Mouse (Mus musculus): ENCODE data around the gene Pofut2. TPM values are rescaled to one million over a fixed set of nuclear protein-coding genes. Genes with fewer than 3 reads are reported as not detected.

Pofut2 gene
- total RNA-seq (2021), result 10 to 100 TPM; 69.1 to 71.0 TPM

DNA sequence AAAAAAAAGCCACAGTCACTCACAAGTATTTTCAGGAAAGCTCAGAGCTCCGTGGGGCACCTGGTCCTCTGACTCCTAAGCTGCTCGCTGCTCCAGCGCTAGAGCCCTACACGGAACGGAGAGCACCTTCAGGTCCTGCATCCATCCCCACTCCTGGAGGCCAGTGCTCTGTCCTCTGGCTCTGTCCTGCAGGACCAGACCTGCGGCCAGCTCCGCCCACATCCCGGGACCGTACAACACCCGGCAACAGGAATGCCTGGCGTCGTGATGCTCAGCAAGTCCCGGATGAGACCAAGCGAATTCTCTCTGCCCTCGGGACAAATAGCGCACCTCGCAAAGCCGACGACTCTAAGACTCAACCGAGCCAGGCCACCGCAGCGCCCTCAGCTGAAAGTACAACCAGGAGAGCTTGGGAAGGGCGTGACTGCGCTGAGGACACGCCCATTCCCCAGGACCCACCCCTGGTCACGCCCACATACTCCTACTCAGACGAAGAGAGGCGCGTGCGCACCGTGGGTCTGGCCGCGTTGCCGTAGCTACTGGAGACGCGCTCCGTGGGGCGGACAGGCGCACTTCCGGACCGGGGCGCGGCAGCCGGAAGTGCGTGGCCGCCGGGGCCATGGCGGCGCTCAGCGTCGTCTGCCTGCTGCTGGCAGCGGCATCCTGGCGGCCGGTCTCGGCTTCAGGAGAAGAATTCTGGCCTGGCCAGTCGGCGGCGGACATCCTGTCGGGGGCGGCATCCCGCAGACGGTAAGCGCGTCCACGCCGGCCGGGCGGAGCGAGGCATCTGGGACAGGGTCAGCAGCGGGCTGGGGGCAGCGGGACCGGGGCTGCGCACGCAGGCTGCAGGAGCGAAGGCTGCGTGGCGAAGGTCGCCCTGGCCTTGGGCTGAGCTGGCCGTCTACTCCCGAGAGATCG, at the start of gene Pofut2:
Gene Pofut2, plus strand, starts transcription at position 515 of the 918 bp plus-strand sequence.
- DNase-seq, result peak; percentile 96

- DNase-seq, result no peak
Measured at GRCm38 (mm10) chr10:77209261-77209660, 49.8 kb upstream of the Pofut2 start.

GRCm38 (mm10) chr10:77210666-77211065, 48.4 kb upstream of the Pofut2 start:
- DNase-seq, result no peak

DNA sequence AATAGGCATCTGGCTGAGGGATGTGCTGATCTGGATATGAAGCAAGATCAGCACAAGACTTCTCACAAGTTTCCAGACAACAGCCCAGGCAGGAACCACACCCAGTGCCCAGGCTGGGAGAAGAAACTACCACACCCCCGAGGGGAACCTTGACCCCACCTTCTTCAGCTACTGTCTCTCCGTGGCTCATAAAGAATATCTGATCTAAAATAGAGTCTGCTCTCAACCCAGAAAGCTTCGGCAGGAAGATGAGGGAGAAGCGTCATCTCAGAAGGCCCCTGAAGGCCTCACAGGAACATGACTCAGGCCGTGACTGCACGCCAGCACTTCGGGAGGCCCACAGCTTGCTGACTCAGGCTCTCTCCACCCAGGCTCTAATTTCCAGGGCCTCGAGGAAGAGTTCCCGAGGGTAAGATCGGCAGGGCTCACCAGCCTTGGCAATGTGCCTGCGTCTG, 47.9 kb upstream of the Pofut2 start:
- peak; percentile 71 for DNase-seq

- no peak for DNase-seq
Measured at GRCm38 (mm10) chr10:77212354-77213120, 46.5 kb upstream of the Pofut2 start.

GRCm38 (mm10) chr10:77213483-77213882, 45.5 kb upstream of the Pofut2 start:
- no peak for DNase-seq

DNA sequence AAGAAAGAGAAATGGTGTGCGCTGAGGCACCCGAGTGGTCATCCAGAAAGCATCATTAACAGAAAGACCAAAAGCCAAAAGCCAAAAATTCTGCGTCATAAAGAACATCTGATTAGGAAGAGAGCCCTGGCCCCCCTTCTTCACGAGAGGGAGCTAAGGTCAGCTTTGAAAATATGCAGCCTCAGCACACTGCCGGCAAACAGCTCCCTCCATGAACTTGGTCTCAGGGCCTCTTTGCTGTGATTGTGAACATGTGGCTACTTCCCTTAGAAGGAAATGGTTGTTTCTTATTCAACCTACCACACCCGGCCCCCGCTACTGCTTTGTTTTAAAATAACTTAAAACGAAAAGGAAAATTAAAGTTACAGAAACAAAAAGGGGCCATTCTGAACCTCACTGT, 44.4 kb upstream of the Pofut2 start:
- DNase-seq, result no peak

GRCm38 (mm10) chr10:77215641-77216040, 43.4 kb upstream of the Pofut2 start:
- DNase-seq, result no peak

- DNase-seq, result no peak
Measured at GRCm38 (mm10) chr10:77216313-77216712, 42.7 kb upstream of the Pofut2 start.

DNA sequence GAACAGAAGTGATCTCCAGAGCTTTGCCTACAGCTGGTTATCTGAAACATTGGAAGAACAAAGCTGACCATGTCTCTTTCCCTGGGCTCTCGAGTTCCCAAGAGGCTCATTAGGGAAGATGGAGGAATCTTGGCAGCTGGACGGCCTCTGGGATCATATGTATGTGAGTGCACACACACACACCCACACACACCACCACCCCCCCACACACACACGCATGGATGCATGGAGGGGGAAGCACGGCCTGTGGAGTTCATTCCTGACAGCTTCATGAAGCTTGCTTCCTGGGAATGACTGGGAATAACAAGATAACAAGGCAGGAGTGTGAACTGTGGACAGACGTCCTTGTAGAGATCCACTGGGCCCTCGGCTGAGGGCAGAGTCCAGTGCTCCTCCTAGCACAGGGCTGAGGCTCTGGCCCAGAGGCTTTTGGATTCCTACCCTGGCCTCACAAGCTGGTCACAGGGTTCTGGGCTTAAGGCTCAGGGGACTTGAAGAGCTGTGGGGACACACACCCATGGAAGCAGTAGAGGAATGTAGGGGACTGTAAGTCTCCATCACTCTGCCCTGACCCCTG, 41.8 kb upstream of the Pofut2 start:
- DNase-seq, result no peak

GRCm38 (mm10) chr10:77218059-77218458, 41.0 kb upstream of the Pofut2 start:
- DNase-seq, result no peak

- DNase-seq, result no peak
Measured at GRCm38 (mm10) chr10:77219411-77220025, 39.5 kb upstream of the Pofut2 start.

DNA sequence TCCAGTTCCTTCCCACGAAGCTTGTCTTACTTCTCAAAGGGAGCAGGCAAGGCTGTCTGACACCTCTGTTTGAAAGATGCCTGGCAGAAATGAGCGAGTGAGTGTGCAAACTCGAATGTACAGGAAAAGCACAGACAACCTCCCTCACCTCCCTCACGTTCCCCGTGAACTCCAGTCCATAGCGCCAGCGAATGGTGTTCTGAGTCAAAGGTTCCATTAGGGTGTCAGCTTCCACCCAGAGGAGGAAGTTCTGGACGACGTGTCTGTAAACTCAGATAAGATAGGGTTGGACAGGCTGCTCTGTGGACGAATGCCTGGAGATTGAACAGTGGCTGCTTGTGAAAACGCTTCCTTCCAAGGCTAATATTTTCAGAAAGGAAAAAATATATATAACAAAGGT, 37.9 kb upstream of the Pofut2 start:
- DNase-seq, result peak; percentile 36

DNA sequence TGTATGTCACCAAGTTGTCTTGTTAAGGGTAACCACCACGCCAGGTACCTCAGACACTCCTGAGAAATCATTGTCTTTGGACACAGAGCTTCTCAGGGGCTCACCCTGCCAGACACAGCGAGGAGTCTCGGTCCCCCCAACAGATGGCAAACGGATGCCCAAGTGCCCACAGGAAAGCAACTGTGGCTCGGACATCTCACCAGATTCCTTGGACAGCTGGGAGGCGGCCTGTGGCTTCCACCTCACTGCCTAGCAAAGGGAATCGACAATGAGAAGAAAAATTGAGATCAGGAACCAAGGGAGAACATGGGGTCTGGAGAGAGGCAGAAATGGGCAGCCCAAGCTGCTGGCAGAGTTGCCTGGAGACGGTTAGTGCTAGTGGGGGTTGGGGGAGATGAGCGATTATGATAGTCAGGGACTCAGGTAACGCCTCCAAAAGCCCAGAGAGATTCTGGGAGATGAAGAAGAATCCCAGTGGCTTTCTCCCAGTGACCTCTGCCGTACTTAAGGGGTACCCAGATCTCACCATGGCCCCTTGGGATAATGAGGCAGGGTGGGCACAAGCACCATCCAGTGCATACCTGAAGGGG, 36.0 kb upstream of the Pofut2 start:
- DNase-seq, result no peak

DNA sequence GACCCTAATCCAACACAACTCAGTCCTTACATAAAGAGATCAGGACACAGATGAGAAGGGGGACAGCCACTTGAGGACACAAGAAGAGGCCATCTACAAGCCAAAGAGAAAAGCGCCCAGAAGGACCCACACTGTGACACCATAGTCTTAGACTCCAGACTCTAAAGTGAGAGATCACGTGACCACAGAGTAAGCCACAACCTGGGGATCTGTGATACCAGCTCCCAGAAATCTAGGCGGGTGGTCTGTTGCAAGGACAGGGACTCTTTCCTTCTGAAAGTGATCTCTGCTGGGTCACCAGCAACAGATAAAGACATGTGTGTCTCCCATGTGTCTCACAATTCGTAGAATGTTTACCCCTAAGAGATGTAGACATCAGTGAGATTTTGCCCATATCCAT, 34.6 kb upstream of the Pofut2 start:
- no peak for DNase-seq

DNA sequence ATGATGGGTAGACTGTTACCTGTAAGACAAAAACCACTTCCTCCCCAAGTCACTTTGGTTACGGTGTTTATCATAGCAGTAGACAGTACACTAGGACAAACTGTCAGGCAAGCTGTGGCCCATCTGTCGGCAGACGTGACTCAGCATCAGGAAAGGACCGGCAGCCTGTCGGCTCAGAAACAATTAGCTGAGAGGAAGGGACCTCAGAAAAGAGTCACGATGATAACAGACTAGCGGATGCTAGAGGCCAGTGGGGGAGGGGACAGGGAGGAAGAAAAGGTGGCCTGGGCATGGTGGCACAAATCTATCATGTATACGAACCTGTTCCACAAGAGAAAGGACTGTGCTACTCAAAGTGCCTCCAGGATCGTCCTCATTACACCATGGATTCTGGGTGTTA, 33.6 kb upstream of the Pofut2 start:
- DNase-seq, result peak; percentile 49

- no peak for DNase-seq
Measured at GRCm38 (mm10) chr10:77225995-77226688, 32.9 kb upstream of the Pofut2 start.

- DNase-seq, result no peak
Measured at GRCm38 (mm10) chr10:77226691-77227367, 32.2 kb upstream of the Pofut2 start.

GRCm38 (mm10) chr10:77227368-77227723, 31.7 kb upstream of the Pofut2 start:
- no peak for DNase-seq

DNA sequence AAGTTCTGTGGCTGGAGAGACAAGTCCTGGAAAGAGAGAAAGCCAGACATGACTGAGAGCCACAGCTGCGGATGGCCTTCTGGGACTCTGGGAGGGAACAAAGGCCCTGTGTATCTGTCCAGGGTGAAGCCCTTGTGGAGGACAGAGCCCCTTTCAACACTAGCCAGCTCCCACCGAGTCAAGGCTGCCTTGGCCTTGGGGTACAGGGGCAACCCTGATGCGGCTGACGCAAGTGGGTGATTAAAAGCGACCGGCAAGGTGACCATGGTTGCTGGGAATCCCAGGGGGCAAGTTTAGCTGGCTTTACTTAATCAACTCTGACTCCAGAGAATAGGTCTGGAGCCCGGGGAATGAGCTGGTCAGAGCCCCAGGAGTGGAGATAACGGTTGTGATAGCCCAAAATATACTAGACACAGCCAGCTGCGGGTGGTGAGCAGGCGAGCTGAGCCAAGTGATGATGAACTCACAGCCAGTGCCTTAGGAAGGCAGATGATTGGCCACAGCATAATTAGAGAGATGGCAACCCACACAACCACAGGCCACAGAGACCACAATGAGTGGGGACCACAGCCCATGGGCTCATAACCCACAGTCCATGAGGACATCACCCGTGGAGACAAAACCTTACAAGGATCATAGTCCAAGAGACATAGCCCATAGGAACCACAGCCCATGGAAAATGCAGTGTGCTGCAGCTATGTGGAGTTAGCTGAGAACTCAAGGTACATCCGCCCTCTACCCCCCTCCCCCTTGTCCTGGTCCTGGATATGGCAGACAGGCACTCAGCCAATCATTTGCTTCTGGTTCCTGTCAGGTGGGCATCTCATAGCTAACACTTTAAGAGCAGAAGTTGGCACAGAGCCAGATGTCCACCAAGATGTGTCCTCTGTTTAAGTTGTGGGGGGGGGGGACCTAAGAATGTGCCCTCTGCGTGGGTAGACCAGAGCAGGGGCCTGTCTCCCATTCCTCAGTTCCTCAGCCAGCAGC, 29.1 kb upstream of the Pofut2 start:
- peak; percentile 62 for DNase-seq
